Mouse (Mus musculus): ENCODE data around the gene Prr12. TPM values are rescaled to one million over a fixed set of nuclear protein-coding genes. Genes with fewer than 3 reads are reported as not detected.
A peak's percentile ranks its signal among the peaks of the same experiment; 100 is the strongest.

Gene Prr12
- total RNA-seq, 1 experiment, result 32.3 TPM

DNA sequence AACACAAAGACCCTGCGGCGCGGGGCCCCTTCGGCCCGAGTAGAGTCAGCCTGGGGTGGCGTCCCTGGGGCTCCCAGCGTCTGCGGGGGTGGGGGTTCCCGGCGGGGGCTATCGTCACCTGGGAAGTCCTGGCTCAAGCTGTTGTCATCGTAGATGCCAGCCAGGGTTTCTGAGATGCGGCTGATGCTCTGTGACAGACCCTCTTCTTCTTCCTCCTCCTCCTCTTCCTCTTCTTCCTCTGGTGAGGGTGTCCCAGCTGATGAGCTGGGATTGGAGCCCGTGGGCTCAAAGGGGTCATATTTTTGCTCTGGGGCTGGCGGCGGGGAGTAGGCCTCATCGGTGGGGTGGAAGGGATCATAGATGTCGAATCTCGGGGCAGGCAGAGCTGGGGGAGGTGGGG lies 44.3 kb downstream of the Prr12 start:
- DNase-seq (ENCODE audit: low read depth, low spot score), result no peak

DNA sequence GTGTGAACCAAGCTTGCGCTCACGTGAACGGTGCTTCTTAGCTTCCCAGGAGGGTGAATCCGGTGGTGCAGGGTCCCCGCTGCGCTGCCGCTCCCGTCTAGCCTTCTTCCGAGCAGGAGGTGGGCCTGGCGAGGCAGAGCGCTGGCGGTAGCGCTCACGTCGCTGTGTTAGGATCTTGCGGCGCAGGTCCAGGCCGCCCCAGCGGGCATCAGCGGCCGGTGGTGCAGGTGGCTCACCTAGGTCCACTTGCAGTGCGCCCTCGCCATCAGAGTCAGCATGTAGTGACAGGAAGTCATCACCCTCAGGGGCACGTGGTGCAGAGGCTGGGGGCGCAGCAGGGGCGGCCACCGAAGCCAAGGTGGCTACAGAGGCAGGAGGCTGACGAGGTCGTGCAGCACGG lies 44.8 kb downstream of the Prr12 start:
- Histone ChIP-seq H3K36me3 (ENCODE audit: control insufficient read depth, insufficient read depth, low read length, poor library complexity, severe bottlenecking) (peaks cover 72% of the 10 kb centered on the region), H3K4me1 (ENCODE audit: control insufficient read depth in 2 of 2, insufficient read depth in 2 of 2, low read length in 2 of 2, poor library complexity in 1 of 2) (peaks cover 0 to 12% of the 10 kb centered on the region in 2 experiments; a peak in 2 of 4 replicates)

More for the DNA sequence above, 44.3 kb downstream of the Prr12 start:
- peaks cover 72% of the 10 kb centered on the region for H3K36me3 ChIP-seq (ENCODE audit: control insufficient read depth, insufficient read depth, low read length, poor library complexity, severe bottlenecking)
- H3K9me3 ChIP-seq (ENCODE audit: control insufficient read depth, insufficient read depth, low read depth, low read length), result no peaks in the 10 kb centered on the region
- no peak overlapping the region for H3K27ac ChIP-seq (ENCODE audit: insufficient read depth, low read depth, low read length, poor library complexity, severe bottlenecking)
- no peak for TF ChIP-seq HCFC1 (IDR thresholded peaks at IDR 0.05; ENCODE audit: borderline replicate concordance, insufficient read depth, low read length)
- TF ChIP-seq MAFK (IDR thresholded peaks at IDR 0.05; ENCODE audit: insufficient read depth, low read depth, low read length), result no peak
- no peak for TF ChIP-seq ZC3H11A (IDR thresholded peaks at IDR 0.05; ENCODE audit: borderline replicate concordance, low read depth, low read length)
- no peak for TF ChIP-seq ZNF384 (IDR thresholded peaks at IDR 0.05; ENCODE audit: low read depth, low read length)
- in situ Hi-C loops (cut with MboI; ENCODE audit: low sequenced_read_pairs in 2 of 2, unreplicated experiment in 2 of 2), result no loop called here
- peaks cover 0 to 12% of the 10 kb centered on the region in 2 experiments; a peak in 2 of 4 replicates for H3K4me1 ChIP-seq (ENCODE audit: control insufficient read depth in 2 of 2, insufficient read depth in 2 of 2, low read length in 2 of 2, poor library complexity in 1 of 2)
- H3K4me3 ChIP-seq (ENCODE audit: insufficient read depth in 1 of 2, low read depth in 1 of 2, low read length in 2 of 2, poor library complexity in 1 of 2, severe bottlenecking in 1 of 2), result peak overlapping the region in 1 of 2 experiments; percentile 47; a peak in 1 of 4 replicates
- H3K9ac ChIP-seq (ENCODE audit: insufficient read depth, low read depth, low read length, poor library complexity, severe bottlenecking), result peak overlapping the region; percentile 45

DNA sequence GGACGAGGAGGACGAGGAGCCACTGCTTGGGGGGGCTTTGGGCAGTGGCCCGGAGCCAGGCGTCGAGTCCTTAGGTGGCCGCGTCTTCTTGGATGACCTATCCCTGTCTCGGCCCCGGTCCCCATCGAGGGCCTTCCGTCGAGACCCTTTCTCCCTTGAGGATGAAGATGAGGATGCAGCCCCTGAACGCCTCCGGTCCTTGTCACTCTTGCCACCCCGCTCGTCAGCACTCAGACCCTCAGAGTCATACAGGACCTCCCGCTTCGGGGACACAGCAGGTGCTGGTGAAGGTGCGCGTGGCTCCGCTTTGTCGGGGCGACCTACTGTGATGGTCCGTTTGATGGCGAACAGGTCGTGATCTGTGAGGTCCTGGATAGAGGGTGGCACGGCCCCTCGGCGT lies 45.5 kb downstream of the Prr12 start:
- Histone ChIP-seq H3K9ac (ENCODE audit: insufficient read depth, low read depth, low read length, poor library complexity, severe bottlenecking) (no peak overlapping the region), H3K9me3 (ENCODE audit: control insufficient read depth, insufficient read depth, low read depth, low read length) (no peaks in the 10 kb centered on the region), H3K4me3 (ENCODE audit: insufficient read depth in 1 of 2, low read depth in 1 of 2, low read length in 2 of 2, poor library complexity in 1 of 2, severe bottlenecking in 1 of 2) (peak overlapping the region in 1 of 2 experiments; percentile 47; a peak in 3 of 4 replicates), H3K4me1 (ENCODE audit: control insufficient read depth in 2 of 2, insufficient read depth in 2 of 2, low read length in 2 of 2, poor library complexity in 1 of 2) (peaks cover 0 to 12% of the 10 kb centered on the region in 2 experiments; a peak in 2 of 4 replicates), H3K36me3 (ENCODE audit: control insufficient read depth, insufficient read depth, low read length, poor library complexity, severe bottlenecking) (peaks cover 72% of the 10 kb centered on the region), H3K27ac (ENCODE audit: insufficient read depth, low read depth, low read length, poor library complexity, severe bottlenecking) (no peak overlapping the region)
- TF ChIP-seq HCFC1 (IDR thresholded peaks at IDR 0.05; ENCODE audit: borderline replicate concordance, insufficient read depth, low read length) (no peak), MAFK (IDR thresholded peaks at IDR 0.05; ENCODE audit: insufficient read depth, low read depth, low read length) (no peak), ZNF384 (IDR thresholded peaks at IDR 0.05; ENCODE audit: low read depth, low read length) (no peak), CHD2 (IDR thresholded peaks at IDR 0.05; ENCODE audit: low read depth, low read length) (no peak), ZC3H11A (IDR thresholded peaks at IDR 0.05; ENCODE audit: borderline replicate concordance, low read depth, low read length) (no peak)
- in situ Hi-C loops (cut with MboI; ENCODE audit: low sequenced_read_pairs in 2 of 2, unreplicated experiment in 2 of 2), result no loop called here
- no peak for DNase-seq (ENCODE audit: low read depth, low spot score)

More for the DNA sequence above, 44.8 kb downstream of the Prr12 start:
- H3K9me3 ChIP-seq (ENCODE audit: control insufficient read depth, insufficient read depth, low read depth, low read length), result no peaks in the 10 kb centered on the region
- in situ Hi-C loops (cut with MboI; ENCODE audit: low sequenced_read_pairs in 2 of 2, unreplicated experiment in 2 of 2), result no loop called here
- H3K4me3 ChIP-seq (ENCODE audit: insufficient read depth in 1 of 2, low read depth in 1 of 2, low read length in 2 of 2, poor library complexity in 1 of 2, severe bottlenecking in 1 of 2), result peak overlapping the region; percentile 41 to 47; a peak in 3 of 4 replicates
- no peak overlapping the region for H3K27ac ChIP-seq (ENCODE audit: insufficient read depth, low read depth, low read length, poor library complexity, severe bottlenecking)
- no peak for DNase-seq (ENCODE audit: low read depth, low spot score)
- H3K9ac ChIP-seq (ENCODE audit: insufficient read depth, low read depth, low read length, poor library complexity, severe bottlenecking), result peak overlapping the region; percentile 45
- TF ChIP-seq ZNF384 (IDR thresholded peaks at IDR 0.05; ENCODE audit: low read depth, low read length) (no peak), HCFC1 (IDR thresholded peaks at IDR 0.05; ENCODE audit: borderline replicate concordance, insufficient read depth, low read length) (no peak), MAFK (IDR thresholded peaks at IDR 0.05; ENCODE audit: insufficient read depth, low read depth, low read length) (no peak), CHD2 (IDR thresholded peaks at IDR 0.05; ENCODE audit: low read depth, low read length) (no peak), ZC3H11A (IDR thresholded peaks at IDR 0.05; ENCODE audit: borderline replicate concordance, low read depth, low read length) (no peak)

- in situ Hi-C loops (cut with MboI; ENCODE audit: low sequenced_read_pairs in 2 of 2, unreplicated experiment in 2 of 2), result no loop called here
- no peak overlapping the region for H3K27ac ChIP-seq (ENCODE audit: insufficient read depth, low read depth, low read length, poor library complexity, severe bottlenecking)
- H3K9ac ChIP-seq (ENCODE audit: insufficient read depth, low read depth, low read length, poor library complexity, severe bottlenecking), result no peak overlapping the region
- no peak overlapping the region for H3K4me3 ChIP-seq (ENCODE audit: insufficient read depth in 1 of 2, low read depth in 1 of 2, low read length in 2 of 2, poor library complexity in 1 of 2, severe bottlenecking in 1 of 2)
- peaks cover 0 to 12% of the 10 kb centered on the region in 2 experiments; a peak in 2 of 4 replicates for H3K4me1 ChIP-seq (ENCODE audit: control insufficient read depth in 2 of 2, insufficient read depth in 2 of 2, low read length in 2 of 2, poor library complexity in 1 of 2)
- H3K9me3 ChIP-seq (ENCODE audit: control insufficient read depth, insufficient read depth, low read depth, low read length), result no peaks in the 10 kb centered on the region
- peaks cover 72% of the 10 kb centered on the region for H3K36me3 ChIP-seq (ENCODE audit: control insufficient read depth, insufficient read depth, low read length, poor library complexity, severe bottlenecking)
- TF ChIP-seq HCFC1 (IDR thresholded peaks at IDR 0.05; ENCODE audit: borderline replicate concordance, insufficient read depth, low read length), result no peak
- TF ChIP-seq ZC3H11A (IDR thresholded peaks at IDR 0.05; ENCODE audit: borderline replicate concordance, low read depth, low read length), result no peak
- TF ChIP-seq MAFK (IDR thresholded peaks at IDR 0.05; ENCODE audit: insufficient read depth, low read depth, low read length), result no peak
- TF ChIP-seq ZNF384 (IDR thresholded peaks at IDR 0.05; ENCODE audit: low read depth, low read length), result no peak
- TF ChIP-seq CHD2 (IDR thresholded peaks at IDR 0.05; ENCODE audit: low read depth, low read length), result no peak
- DNase-seq (ENCODE audit: low read depth, low spot score), result no peak
These were observed 46.2 kb downstream of the Prr12 start for GRCm38 (mm10) chr7:45006503-45006902.

Measured in ES-E14 (cell line).